In the genomic region with DNA sequence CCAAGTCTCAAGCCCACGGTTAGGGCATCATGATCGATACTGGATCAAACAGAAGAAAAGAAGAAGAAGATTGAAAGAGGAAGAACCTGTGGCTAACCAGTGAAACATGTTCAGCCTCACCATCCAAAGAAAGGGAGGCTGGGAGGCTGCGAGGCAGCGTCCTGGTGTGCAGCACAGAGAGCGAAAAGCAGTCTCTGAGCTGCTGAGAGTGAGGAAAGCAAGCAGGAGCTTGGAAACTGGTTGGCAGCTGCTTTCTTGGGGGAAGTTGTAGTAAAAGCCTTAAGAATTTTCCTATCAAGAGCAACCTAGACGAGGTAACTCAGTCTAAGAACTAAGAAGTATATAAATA, we compare ENCODE assay signal across 10 mouse cellular contexts. TPM values are rescaled to one million over a fixed set of nuclear protein-coding genes. Genes with fewer than 3 reads are reported as not detected.
DNase-seq lines count a peak whose midpoint lies in the region; ATAC-seq and TF ChIP-seq lines count a peak whose summit lies in the region.
"Had no signal": no experiment of that assay in that cellular context is flagged by ENCODE, and none has a peak within 500 bp of the region (broad histone marks: within the 10 kb centered on the region; RNA-seq: fewer than 3 reads in every experiment).

No protein-coding gene starts in this region.

- H3K27ac ChIP-seq in forebrain, embryonic 10.5 days: peak overlapping the region; percentile 65
- H3K27ac ChIP-seq in forebrain, embryonic 11.5 days (ENCODE audit: low read depth, low read length): no peak overlapping the region
- H3K27ac ChIP-seq in midbrain, embryonic 15.5 days: peak overlapping the region; percentile 6; the same call in 1 of the 2 replicates
- no peak overlapping the region for H3K27ac ChIP-seq in midbrain, postnatal 0 days (ENCODE audit: low read depth, low read length)
- peak overlapping the region; percentile 51 for H3K27ac ChIP-seq in intestine, embryonic 14.5 days (ENCODE audit: low read depth)
- H3K27ac ChIP-seq in stomach, embryonic 15.5 days: peak overlapping the region; percentile 79
- H3K27ac ChIP-seq: liver, embryonic 14.5 days had no signal

- no peak overlapping the region for H3K4me2 ChIP-seq in forebrain, embryonic 11.5 days (ENCODE audit: low read depth, low read length, severe bottlenecking)
- peak overlapping the region; percentile 5; the same call in 1 of the 2 replicates for H3K4me2 ChIP-seq in midbrain, embryonic 15.5 days
- H3K4me2 ChIP-seq in midbrain, postnatal 0 days (ENCODE audit: low read depth, low read length, poor library complexity, severe bottlenecking): no peak overlapping the region; the same call in 1 of the 2 replicates
- H3K4me2 ChIP-seq in intestine, embryonic 14.5 days (ENCODE audit: low read length): no peak overlapping the region
- peak overlapping the region; percentile 37 for H3K4me2 ChIP-seq in stomach, embryonic 15.5 days

- DNase-seq in forebrain, embryonic 10.5 days (ENCODE audit: extremely low spot score, low spot score): no peak
- no peak for DNase-seq in forebrain, embryonic 11.5 days (ENCODE audit: low spot score)
- DNase-seq in midbrain, postnatal 0 days (ENCODE audit: low spot score): no peak
- no peak for DNase-seq in intestine, embryonic 14.5 days (ENCODE audit: low spot score)
- no peak for DNase-seq in yolk sac, embryonic 10.5 days (ENCODE audit: low spot score)
- DNase-seq in B cell, adult 2 months: no peak

- no peaks in the 10 kb centered on the region for H3K27me3 ChIP-seq in forebrain, embryonic 10.5 days (ENCODE audit: poor library complexity, severe bottlenecking)
- H3K27me3 ChIP-seq in forebrain, embryonic 11.5 days (ENCODE audit: control insufficient read depth, insufficient read depth, low read length): no peaks in the 10 kb centered on the region
- H3K27me3 ChIP-seq in midbrain, embryonic 15.5 days (replicated peaks): no peaks in the 10 kb centered on the region
- H3K27me3 ChIP-seq in midbrain, postnatal 0 days (ENCODE audit: insufficient read depth, low read length): no peaks in the 10 kb centered on the region
- no peaks in the 10 kb centered on the region for H3K27me3 ChIP-seq in intestine, embryonic 14.5 days (replicated peaks; ENCODE audit: control insufficient read depth, insufficient read depth, low read length)
- H3K27me3 ChIP-seq in stomach, embryonic 15.5 days (replicated peaks): no peaks in the 10 kb centered on the region
- H3K27me3 ChIP-seq: heart, embryonic 12.5 days had no signal

- 60% methylated on average over 6 of the region's 6 CpGs for WGBS in forebrain, embryonic 10.5 days
- WGBS in forebrain, embryonic 11.5 days: 55% methylated on average over 6 of the region's 6 CpGs
- WGBS in midbrain, embryonic 15.5 days: 51% methylated on average over 6 of the region's 6 CpGs
- 49% methylated on average over 6 of the region's 6 CpGs for WGBS in midbrain, postnatal 0 days
- 73% methylated on average over 6 of the region's 6 CpGs for WGBS in intestine, embryonic 14.5 days
- 51% methylated on average over 6 of the region's 6 CpGs for WGBS in stomach, embryonic 15.5 days

- no peak overlapping the region for H3K4me3 ChIP-seq in forebrain, embryonic 10.5 days
- H3K4me3 ChIP-seq in forebrain, embryonic 11.5 days (ENCODE audit: low read depth, low read length): no peak overlapping the region
- no peak overlapping the region for H3K4me3 ChIP-seq in midbrain, embryonic 15.5 days
- H3K4me3 ChIP-seq in midbrain, postnatal 0 days (ENCODE audit: low read depth, low read length): no peak overlapping the region
- H3K4me3 ChIP-seq in intestine, embryonic 14.5 days (ENCODE audit: low read depth, low read length): no peak overlapping the region
- H3K4me3 ChIP-seq in stomach, embryonic 15.5 days (replicated peaks): no peak overlapping the region; the same call in 1 of the 2 replicates
- H3K4me3 ChIP-seq: heart, embryonic 12.5 days had no signal

- H3K4me1 ChIP-seq in forebrain, embryonic 10.5 days: peaks cover 99% of the 10 kb centered on the region
- H3K4me1 ChIP-seq in forebrain, embryonic 11.5 days (replicated peaks; ENCODE audit: control insufficient read depth, insufficient read depth, low read length): peaks cover 41% of the 10 kb centered on the region
- H3K4me1 ChIP-seq in midbrain, embryonic 15.5 days: peaks cover 40% of the 10 kb centered on the region
- H3K4me1 ChIP-seq in midbrain, postnatal 0 days (ENCODE audit: insufficient read depth, low read length): peaks cover 3% of the 10 kb centered on the region; the same call in 1 of the 2 replicates
- peaks cover 88% of the 10 kb centered on the region for H3K4me1 ChIP-seq in intestine, embryonic 14.5 days (replicated peaks; ENCODE audit: control insufficient read depth, insufficient read depth, low read length)
- peaks cover 73% of the 10 kb centered on the region for H3K4me1 ChIP-seq in stomach, embryonic 15.5 days

- no peak overlapping the region for H3K9ac ChIP-seq in forebrain, embryonic 11.5 days (ENCODE audit: low read length)
- no peak overlapping the region for H3K9ac ChIP-seq in midbrain, embryonic 15.5 days
- H3K9ac ChIP-seq in midbrain, postnatal 0 days (replicated peaks; ENCODE audit: low read length, poor library complexity, severe bottlenecking): no peak overlapping the region
- 0 out of 2 replicates have a peak overlapping the region, but pooled peaks have one; percentile 1 for H3K9ac ChIP-seq in intestine, embryonic 14.5 days (ENCODE audit: low read length)
- H3K9ac ChIP-seq in stomach, embryonic 15.5 days: no peak overlapping the region
- H3K9ac ChIP-seq: heart, embryonic 12.5 days; liver, embryonic 14.5 days had no signal

- H3K36me3 ChIP-seq in forebrain, embryonic 10.5 days (replicated peaks): peaks cover 12% of the 10 kb centered on the region
- no peaks in the 10 kb centered on the region for H3K36me3 ChIP-seq in forebrain, embryonic 11.5 days (ENCODE audit: control insufficient read depth, insufficient read depth, low read length)
- H3K36me3 ChIP-seq in midbrain, embryonic 15.5 days (replicated peaks): no peaks in the 10 kb centered on the region
- no peaks in the 10 kb centered on the region for H3K36me3 ChIP-seq in midbrain, postnatal 0 days (ENCODE audit: insufficient read depth, low read length)
- no peaks in the 10 kb centered on the region for H3K36me3 ChIP-seq in intestine, embryonic 14.5 days (ENCODE audit: control insufficient read depth, insufficient read depth, low read length)
- H3K36me3 ChIP-seq in stomach, embryonic 15.5 days: no peaks in the 10 kb centered on the region
- H3K36me3 ChIP-seq: heart, embryonic 12.5 days had no signal

- no peaks in the 10 kb centered on the region for H3K9me3 ChIP-seq in forebrain, embryonic 10.5 days
- H3K9me3 ChIP-seq in forebrain, embryonic 11.5 days (ENCODE audit: control insufficient read depth, low read length): no peaks in the 10 kb centered on the region
- no peaks in the 10 kb centered on the region for H3K9me3 ChIP-seq in midbrain, embryonic 15.5 days
- no peaks in the 10 kb centered on the region for H3K9me3 ChIP-seq in midbrain, postnatal 0 days (ENCODE audit: low read length)
- H3K9me3 ChIP-seq in intestine, embryonic 14.5 days (ENCODE audit: control insufficient read depth, low read length): no peaks in the 10 kb centered on the region
- H3K9me3 ChIP-seq in stomach, embryonic 15.5 days: no peaks in the 10 kb centered on the region
- H3K9me3 ChIP-seq: heart, embryonic 12.5 days had no signal

- no peak for ATAC-seq in forebrain, embryonic 11.5 days (replicated peaks; ENCODE audit: low FRiP score)
- ATAC-seq in midbrain, embryonic 15.5 days (replicated peaks): no peak
- ATAC-seq in midbrain, postnatal 0 days (ENCODE audit: low FRiP score): no peak
- no peak for ATAC-seq in intestine, embryonic 14.5 days (replicated peaks; ENCODE audit: low FRiP score, low TSS enrichment, low read depth)
- ATAC-seq in stomach, embryonic 15.5 days (ENCODE audit: insufficient read depth, low FRiP score, low read depth): no peak

- no peak for TF ChIP-seq CTCF in midbrain, postnatal 0 days (IDR thresholded peaks at IDR 0.05)

RNA-seq across cellular contexts. Expression of a gene that starts 17.7 kb away (rescaled TPM):
- polyA plus RNA-seq in forebrain, embryonic 10.5 days (2016; fragmentation: Nextera tagmentation; extraction: Ambion mirVana): 18.8 and 20.6 TPM in 2 replicates
- 21.7 and 25.2 TPM in 2 replicates for polyA plus RNA-seq in forebrain, embryonic 11.5 days (2014; fragmentation: Nextera tagmentation; extraction: Ambion mirVana)
- 16.0 and 18.7 TPM in 2 replicates for polyA plus RNA-seq in midbrain, embryonic 15.5 days (2015; fragmentation: Nextera tagmentation; extraction: Ambion mirVana)
- 76.3 and 90.8 TPM in 2 replicates for total RNA-seq in midbrain, postnatal 0 days (2014; rRNA removed)
- polyA plus RNA-seq in midbrain, postnatal 0 days (2015; fragmentation: Nextera tagmentation; extraction: Ambion mirVana): 16.6 and 22.6 TPM in 2 replicates
- polyA plus RNA-seq in intestine, embryonic 14.5 days (2014; fragmentation: Nextera tagmentation; extraction: Ambion mirVana): 32.8 and 35.2 TPM in 2 replicates
- 25.7 TPM in 2 replicates for polyA plus RNA-seq in stomach, embryonic 15.5 days (2015; fragmentation: Nextera tagmentation; extraction: Ambion mirVana)

Comparison
In these comparisons a context has a peak if more than half of its experiments do, and no peak if none do; other contexts are left out.
1. H3K27ac ChIP-seq: peak in forebrain, embryonic 10.5 days (single experiment), midbrain, embryonic 15.5 days (single experiment), intestine, embryonic 14.5 days (single experiment) and stomach, embryonic 15.5 days (single experiment); none in forebrain, embryonic 11.5 days (single experiment) and midbrain, postnatal 0 days (single experiment).
2. H3K4me2 ChIP-seq: peak in midbrain, embryonic 15.5 days (single experiment) and stomach, embryonic 15.5 days (single experiment); none in forebrain, embryonic 11.5 days (single experiment), midbrain, postnatal 0 days (single experiment) and intestine, embryonic 14.5 days (single experiment).